Mouse (Mus musculus) left cerebral cortex, postnatal 4 days (tissue): ENCODE data around the gene Agap1. TPM values are rescaled to one million over a fixed set of nuclear protein-coding genes. Genes with fewer than 3 reads are reported as not detected.

Experiments
- DNase-seq: peaks from one replicate; pipeline ENCODE4 v3.0.0-alpha.2; 2022
- intact Hi-C: fragments of 180-260 bp; cut with DNase I; formaldehyde crosslinking; loops from one replicate; pipeline ENCODE4 v1.15.1; 2025
- total RNA-seq, 2 experiments: library from RNA; stranded (reverse); gene quantifications; 2 replicates each; pipeline ENCODE4 v1.2.3; 2021

The Agap1 gene
- total RNA-seq, 2 experiments from 2014 or later, result 415 to 416 TPM

DNA sequence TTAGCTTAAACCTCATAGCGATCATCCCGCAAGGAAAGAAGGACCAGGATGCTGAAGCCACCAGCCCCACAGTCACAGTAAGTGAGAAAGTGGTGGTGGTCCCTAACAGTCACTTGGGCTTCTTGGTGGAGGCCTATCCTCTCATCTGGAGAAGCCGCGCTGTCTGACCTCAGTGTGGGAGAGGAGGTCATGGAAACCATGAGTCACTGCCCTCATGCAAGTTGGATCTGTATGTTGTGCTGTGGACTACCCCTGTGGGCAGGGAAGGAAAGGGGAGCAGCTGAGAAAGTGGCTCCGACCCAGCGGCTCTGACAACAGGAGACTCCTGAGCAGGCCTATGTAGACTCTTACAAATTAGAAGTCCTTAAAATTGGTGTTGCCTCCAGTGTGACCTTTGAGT, 280.5 kb downstream of the Agap1 start:
- DNase-seq, result no peak
- intact Hi-C loops, result no loop called here

DNA sequence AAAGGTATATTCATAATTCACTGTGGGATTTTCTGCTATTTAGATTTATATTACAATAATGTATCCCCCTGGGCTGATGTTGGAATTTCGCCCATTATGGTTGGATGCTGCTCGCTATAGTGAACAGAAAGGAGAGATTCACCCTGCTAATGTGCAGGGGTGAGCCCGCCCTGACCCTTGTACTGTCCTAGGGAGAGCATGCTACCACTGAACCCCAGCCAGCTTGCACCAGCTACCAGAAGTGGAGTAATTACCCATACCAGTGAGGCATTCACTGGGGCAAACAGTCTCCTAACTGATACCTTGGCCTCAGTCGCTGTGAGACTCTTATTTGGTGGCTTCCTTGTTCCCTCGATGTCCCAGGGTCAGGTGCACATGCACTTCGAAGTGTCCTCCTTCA, 281.4 kb downstream of the Agap1 start:
- DNase-seq, result no peak
- intact Hi-C loops, result no loop called here

DNA sequence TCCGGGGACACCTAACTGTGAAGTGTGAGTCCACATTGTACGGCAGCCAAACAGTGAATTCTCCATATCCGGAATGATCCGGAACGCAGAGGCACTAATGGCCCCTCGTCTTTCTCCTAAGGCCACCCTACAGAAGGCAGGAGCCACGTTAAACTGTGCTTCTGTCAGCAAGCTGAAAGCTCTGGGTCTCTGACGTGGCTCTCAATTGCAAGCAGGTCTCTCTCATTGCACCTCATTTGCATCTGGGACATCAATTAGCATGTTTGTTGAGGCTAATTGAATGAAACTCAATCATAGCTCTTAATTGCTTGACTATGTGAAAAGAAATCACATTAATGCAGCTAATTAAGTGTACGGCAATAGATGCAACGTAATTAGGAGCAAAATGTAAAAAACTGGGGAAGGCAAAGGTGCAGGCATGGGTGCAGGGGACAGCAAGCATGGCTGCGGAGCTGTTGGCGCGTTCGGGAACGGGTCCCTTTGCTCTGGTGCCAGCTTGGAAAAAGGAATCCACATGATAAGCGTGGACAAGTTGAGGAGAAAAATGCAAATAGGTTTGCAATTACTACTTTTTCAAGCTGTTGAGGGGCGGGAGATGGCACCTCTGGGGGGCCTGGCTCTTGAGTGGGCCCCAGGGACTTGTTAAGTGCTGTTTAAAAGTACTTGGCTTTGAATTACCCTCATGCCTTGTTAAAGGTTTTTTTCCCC, 284.6 kb downstream of the Agap1 start:
- intact Hi-C loops, result no loop called here
- DNase-seq, result no peak

DNA sequence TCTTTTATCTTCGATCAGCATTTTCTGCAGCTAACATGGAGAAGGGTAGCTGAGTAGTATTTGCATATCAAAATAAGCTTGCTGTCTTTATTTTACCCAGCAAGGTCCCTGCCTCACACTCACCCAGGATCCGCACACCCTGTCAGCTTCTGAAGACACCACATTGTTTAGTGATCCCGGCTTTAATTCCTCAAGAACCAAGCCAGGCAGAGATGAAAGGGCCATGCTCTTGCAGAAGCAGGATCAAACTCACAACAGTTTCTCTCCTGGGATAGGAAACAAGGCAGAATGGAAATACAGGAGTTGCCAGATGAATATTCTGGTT, 285.1 kb downstream of the Agap1 start:
- intact Hi-C loops, result no loop called here
- DNase-seq, result no peak

DNA sequence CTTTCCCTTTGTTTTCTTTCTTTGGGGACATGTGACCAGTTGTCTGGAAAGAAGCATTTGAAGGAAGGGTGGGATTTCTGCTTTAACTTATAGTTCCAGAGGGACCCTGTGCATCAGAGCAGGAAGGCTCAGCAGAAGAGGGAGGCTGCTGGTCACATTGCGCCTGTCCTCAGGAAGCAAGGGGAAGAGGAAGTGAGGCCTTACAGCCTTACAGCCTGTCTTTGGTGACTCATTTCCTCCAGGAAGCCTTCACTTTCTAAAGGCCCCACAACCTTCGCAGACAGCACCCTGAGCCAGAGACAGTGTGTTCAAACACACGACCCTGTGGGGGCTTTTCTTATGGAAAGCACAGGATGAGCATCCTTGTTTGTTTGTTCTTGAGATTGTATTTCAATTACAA, 287.8 kb downstream of the Agap1 start:
- intact Hi-C loops, result no loop called here
- DNase-seq, result no peak

DNA sequence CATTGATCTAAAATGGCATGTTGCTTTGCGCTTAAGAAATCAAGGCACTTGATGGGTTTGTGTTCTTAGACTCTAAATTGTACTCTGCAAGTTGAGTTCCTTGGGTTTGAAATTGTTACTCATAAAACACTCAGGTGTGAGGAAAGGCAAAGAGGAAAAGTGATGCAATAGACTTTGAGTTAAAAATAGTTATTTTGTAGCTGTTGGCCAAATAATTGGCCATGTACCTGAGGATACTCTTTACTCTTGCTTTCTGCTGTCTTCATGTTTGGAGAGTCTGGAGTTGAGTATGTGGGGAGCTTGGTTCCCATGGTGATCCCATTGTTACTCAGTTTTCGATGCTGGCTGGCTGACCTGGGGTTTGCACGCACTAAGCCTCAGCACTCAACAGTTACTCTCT, 291.6 kb downstream of the Agap1 start:
- DNase-seq, result no peak
- intact Hi-C loops, result no loop called here

DNA sequence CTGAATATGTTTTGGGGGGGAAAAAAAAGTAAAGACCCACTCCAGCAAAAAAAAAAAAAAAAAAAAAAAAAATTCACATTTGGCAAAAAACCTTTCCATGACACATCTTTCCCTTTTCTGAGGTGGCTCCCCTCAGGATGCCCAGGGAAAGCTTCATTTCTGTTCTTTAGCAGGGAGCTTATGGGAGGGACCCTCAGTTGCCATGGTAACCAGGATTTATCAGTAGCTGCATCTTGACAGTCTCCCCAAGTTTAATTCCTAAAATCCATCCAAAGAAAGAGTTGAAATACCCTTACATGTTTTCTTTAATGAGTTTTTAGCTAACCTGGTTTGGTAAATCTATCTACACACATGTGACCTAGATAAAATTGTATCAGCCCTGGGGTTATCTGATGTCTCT, 295.1 kb downstream of the Agap1 start:
- intact Hi-C loops, result no loop called here
- no peak for DNase-seq

DNA sequence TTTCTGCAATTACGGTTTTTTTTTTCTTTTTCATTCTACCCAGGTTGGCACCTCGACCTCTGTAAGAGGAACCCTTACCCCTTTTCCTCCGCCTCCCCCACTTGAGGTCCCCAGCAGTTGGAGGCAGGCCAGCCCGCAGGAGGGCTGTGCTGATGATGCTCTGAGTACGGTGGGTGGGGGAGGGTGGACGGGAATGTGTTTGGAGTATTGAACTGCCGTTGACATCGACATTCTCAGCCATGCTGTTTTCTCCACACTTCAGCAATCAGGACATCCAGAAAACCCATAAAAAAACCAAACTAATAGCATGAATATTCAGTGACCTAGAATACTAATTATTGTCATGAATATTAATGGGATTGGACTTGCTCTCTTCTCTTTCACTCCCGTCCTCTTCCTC, 295.9 kb downstream of the Agap1 start:
- intact Hi-C loops, result no loop called here
- DNase-seq, result peak; percentile 24

DNA sequence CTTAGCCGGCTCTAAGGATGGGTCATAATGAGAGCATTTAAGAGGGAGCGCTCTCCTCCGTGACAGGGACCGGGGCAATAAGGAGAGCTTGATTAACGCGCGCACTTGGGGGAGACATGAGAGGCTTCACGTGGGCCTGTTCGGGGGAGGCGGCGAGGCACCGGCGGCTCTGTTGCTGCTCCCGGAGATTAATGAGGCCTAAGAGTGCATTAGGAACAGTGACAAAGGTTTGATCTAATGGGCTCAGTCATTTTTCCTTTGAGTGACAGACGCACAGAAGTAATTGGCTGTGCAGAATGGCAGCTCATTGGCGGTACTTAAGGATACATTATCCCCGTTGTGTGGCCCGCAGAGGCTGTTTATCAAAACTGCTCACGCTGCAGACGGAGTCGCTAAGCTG, 296.3 kb downstream of the Agap1 start:
- intact Hi-C loops, result no loop called here
- DNase-seq, result no peak

DNA sequence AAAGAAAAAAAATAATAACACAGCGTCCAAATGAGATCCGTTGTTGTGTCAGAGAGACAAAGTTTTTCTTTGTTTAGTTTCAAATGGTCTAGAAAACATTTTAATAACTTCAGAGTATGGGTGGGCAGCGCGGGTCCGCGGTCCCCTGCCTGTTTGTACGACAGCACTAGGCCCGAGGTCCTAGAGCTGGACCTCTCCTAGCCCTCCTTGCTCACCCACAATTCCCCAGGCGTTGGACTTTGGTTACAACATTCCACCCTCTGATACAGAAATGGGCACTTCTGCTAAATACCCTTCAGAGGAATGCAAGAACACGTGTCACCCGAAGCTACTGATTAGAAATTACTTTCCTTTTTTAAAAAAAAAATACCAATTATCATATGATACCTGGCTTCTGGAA, 296.7 kb downstream of the Agap1 start:
- intact Hi-C loops, result no loop called here
- DNase-seq, result no peak

DNA sequence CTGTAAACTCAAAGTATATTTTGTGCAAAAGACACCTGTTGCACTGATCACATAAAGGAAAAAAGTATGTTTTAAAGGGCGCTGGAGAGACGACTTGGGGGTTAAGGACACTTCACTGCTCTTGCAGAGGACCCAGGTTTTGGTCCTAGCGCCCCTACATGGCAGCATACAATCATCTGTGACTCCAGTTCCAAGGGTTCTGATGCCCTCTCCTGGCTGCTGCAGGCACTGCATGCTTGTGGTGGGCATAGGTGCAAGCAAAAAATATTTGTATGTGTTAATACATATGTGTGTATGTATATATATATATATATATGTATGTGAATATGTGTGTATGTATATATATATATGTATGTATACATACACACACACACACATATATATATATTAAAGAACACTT, 298.1 kb downstream of the Agap1 start:
- intact Hi-C loops, result no loop called here
- no peak for DNase-seq

DNA sequence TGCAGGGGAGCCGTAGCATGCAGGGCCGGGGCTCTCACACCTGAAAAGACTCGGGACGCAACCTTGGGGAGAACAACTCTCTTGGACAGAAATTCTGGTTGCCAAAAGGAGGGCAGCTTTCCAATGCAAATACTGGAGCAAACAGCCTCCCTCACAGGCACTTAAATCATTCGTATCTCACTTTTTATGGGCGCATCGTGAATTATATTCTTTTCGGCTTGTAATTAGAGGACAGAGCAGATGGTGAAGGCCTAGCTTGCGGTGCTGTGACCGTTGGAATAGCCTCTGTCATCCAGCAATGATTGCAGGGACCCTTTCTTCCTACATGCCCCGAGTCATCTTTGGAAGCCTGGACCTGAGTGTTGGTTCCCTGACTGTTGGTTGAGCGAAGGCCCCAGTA, 300.8 kb downstream of the Agap1 start:
- intact Hi-C loops, result no loop called here
- DNase-seq, result no peak

DNA sequence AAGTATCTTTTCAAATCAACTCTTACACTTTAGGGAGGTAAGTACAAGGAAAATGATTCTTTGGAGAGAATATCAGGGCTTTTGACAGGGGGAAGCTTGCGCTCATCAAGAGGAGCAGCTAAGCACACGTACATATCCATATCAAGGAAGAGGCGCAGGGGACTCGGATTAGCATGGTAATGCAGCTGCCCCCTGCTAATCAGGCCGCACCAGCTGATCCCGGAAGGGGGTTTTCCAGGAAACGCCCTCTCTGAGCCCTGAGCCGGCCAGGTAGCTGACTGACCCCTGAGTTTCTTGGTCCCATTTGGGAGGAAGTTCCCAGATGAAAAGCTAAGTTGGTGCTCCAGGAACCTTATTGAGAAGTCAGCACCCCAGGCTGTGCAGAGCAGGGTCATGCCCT, 301.8 kb downstream of the Agap1 start:
- no peak for DNase-seq
- intact Hi-C loops, result no loop called here

DNA sequence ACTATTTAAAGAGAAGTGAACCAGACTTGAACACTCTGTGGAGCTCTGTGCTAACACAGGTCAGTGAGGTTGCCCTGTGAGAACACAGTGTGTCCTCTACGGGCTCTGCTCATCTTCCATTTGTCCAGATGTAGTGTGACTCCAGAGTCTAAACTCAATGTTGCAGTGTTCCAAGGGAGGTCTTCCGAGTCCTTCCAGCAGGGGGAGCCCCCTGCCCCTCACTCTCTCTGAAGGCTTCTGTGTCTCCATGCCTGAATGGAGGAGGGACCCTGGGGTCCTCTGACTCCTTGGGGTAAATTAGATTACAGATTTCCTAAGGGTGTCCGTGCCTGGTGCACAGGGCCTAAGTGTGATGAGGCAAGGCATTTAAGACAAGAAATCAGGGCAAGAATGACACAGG, 302.9 kb downstream of the Agap1 start:
- intact Hi-C loops, result no loop called here

DNA sequence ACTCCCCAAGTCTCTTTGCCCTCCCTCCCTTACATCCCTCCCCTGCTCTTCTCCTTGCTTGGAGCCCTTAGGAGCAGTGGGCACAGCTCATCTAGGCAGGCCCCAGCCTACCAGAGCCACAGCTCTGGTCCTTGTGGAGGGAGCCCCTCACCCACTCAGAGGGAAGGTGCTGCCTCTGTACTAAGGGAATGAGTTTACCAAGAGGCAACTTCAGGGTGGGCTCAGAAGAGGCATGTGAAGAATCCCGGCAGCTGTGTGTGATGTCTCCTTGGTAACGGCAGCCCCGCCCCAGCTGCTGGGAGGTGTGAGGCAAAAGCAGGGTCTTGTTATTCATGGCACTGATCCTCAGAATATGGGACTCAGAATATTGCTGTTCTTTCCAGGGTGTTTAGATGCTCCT, 309.3 kb downstream of the Agap1 start:
- no peak for DNase-seq
- intact Hi-C loops, result no loop called here

More for the DNA sequence above, 302.9 kb downstream of the Agap1 start:
- no peak for DNase-seq

DNA sequence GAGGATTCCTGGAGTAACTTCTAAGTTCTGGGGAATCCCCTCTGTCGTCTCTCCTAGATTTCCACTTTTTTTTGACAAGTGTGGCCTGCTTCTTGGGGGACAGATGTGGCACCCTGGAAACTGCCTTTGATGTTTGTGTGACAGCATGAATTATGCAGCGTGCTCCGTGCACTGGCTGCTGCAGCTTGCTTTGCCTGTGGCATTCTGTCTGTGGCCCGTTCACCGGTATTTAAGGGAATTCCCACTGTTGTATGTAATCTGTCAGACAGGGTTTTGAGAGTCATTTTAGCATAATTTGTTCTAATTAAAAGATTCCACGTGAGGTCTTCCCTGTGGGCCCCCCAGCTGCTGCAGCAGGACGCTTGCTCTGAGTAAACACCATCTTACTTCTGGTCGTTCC, 312.3 kb downstream of the Agap1 start:
- intact Hi-C loops, result no loop called here
- DNase-seq, result no peak

DNA sequence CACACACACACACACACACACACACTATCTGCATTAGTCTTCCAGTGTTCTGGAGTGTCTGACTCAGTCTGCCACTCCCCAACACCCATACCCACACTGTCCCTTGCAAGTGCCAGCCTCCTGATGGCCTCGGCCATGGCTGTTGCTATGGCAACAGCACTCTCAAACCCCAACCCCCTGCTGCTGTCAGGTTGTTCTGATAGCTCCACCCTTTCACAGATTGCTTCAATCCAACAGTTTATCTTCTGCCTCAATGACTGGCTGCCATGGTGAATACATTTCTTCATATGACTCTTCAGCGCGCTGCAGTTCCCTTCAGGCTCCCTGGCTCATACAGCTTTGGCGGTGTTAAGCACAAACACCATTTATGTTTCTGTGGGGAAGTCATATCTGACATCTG, 315.0 kb downstream of the Agap1 start:
- DNase-seq, result peak; percentile 21
- intact Hi-C loops, result no loop called here

DNA sequence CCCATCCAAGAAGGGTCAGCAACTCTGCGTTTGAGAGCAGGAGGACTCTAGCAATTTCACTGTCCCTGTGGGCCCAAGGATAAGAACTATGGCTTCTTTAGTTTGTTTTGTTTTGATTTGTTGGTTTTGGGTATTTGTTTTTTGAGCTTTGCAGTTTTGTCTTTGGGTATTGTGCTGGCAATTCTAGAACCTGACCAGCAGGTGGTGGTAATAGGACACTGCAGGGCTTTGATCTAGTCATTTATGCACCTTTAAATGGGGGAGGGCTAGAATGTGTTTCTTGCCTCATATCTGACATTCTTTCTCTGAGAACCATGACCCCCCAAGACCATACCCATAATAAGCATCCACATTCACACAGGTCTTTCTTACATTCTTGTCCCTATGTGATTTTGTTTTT, 315.7 kb downstream of the Agap1 start:
- intact Hi-C loops, result no loop called here
- no peak for DNase-seq

DNA sequence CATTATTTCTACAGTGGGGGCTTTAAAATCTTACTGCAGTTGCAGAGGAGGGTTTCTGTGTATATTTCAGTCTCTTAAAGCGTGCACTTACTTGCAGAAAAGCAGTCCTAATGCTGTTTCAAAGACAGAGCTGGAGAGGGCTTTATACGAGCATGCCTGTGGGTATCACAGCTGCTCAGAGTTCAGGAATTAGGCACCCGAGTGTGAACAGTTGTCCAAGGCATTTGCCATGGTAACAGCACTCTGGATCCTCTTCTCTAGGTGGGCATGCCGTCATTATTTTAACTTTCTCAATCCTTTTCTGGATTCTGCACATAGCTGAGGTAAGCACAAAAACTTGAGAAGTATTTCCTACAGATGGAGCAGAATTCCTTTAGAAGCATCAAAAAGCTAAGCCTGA, 321.1 kb downstream of the Agap1 start:
- DNase-seq, result no peak
- intact Hi-C loops, result no loop called here

DNA sequence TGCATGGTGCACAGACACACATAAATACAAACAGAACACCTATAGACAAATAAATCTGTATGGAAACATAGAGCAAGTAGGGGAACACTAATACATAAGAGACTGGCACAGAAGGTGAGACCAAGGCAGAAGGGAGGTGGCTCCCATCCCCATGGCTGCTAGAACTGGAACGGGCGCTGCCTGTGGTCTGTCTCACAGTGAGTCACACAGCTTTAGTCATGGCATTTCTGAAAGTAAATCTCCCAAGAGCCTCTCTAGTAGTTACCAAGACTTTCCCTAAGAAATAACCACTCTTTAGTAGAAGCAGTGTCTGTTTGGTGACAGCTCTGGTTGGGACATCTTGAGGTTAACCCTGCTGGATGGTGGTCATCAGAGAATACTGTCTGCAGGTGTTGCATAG, 326.1 kb downstream of the Agap1 start:
- no peak for DNase-seq
- intact Hi-C loops, result no loop called here

DNA sequence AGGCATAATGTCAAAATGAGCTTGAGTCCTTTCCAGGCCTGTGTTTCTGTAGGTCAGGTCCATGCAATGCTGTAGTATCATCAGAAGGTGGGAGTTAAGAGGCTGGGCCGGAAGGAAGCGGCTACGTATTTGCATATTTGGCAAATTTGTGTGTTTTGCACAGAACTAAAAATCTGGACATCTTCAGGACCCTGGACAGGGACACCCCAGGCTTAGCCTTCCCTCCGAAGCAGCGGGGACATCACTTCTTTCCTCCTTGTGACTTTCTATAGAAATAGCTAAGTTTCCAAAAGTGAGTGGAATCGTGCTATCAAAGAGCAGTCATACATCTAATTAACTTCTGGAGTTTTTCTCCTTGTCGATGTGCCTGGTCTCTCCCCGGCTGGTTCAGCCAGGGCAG, 327.3 kb downstream of the Agap1 start:
- DNase-seq, result no peak
- intact Hi-C loops, result no loop called here

DNA sequence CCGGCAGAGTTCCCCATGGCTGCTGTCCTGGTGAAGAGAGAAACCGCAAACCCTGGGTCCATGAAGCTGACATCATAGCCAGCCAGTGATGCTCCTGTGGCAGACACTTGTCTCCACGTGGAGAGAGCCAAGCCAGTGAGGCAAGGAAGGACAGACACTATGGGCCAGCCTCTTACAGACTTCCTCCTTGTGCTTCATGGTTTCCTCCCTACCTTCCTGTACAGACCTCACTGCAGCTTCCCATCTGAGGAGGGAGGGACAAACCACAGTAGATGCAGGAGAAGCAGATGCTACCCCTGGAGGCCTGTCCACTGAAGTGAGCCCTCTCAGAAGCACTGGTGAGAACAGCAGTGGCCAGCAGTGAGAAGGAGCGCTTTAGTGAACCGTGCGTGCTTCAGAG, 332.2 kb downstream of the Agap1 start:
- no peak for DNase-seq
- intact Hi-C loops, result no loop called here

DNA sequence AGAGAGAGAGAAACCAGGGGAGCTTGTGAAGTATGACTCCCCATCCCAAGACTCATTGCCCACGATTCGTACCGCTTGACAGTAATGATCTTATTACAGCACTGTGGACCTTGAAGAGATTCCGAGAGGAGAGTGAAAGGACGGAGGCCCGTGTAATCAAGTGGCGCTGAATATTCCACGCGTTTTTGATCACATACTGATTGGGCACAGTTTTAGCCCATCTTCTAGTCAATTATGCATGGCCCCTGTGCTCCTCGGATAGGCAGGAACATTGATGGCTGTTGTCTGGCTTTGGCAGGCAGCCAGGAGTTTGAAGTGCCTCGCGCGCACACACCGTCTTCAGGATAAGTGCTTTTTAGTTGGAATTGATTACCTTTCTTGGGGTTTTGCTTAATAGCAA, 344.1 kb downstream of the Agap1 start:
- intact Hi-C loops, result no loop called here
- DNase-seq, result peak; percentile 28

DNA sequence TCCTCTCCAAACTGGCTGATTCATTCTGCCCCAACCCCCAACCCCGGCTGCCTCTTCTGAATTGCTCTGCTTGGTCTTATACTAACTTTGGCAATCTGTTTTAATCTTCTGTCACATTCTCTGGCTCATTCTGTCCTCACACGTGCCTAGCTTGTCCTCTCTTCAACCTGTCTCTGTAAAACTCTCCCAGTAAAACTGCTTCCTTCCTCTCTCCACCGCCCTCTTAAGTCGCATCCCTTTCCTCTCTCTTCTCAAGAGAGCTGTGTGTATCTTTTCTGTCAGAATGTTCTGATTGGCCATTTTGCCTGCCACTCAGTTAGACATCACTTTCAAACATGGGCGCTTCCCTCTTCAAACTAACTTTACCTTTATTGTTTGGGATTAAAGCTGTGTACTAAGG, 346.9 kb downstream of the Agap1 start:
- DNase-seq, result no peak
- intact Hi-C loops, result no loop called here
